Mouse (Mus musculus): ENCODE results near the gene Trim45.
A peak's percentile ranks its signal among the peaks of the same experiment; 100 is the strongest.

DNA sequence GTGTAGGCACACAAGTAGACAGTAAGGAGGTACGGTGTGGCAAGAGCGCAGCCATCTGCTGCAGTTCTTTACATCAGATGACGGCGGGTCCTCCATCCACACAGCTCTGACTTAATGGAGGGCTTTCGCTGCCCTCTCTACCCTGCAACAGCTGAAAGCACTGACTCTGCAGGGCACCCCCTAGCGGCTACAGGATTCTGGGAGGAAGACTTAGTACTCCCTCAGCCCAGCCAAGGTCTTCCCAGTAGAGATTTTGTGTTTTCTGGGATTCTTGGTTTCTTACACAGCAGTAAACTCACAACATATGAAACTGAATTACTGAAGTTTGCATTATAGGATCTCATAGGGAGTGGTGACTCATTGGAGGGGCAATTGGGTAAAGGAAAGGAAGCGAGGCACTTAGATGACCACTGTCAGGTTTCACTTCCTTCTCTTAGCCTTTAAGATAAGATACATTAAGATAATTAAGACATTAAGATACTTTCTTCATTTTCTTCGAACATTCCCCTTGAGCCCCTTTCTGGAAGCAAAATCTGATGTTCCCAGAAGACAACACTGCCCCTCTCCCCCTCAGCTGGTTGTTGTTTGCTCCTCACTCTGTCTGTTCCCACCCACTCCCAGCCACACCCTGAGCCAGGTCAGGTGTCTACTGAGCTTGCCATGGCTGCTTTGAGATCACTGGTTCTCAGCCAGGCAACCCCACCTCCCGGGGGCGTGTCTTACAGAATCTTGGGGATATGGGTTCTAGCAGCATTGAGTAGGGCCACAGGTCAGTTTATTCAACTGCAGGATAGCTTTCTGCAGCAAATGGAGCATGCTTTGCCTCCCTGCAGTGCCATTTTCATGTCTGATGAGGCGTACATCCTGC is 10.3 kb downstream of the Trim45 start:
- TF ChIP-seq CTCF (IDR thresholded peaks at IDR 0.05; ENCODE audit: low read depth), result peak; percentile 58
- no peak for TF ChIP-seq EP300 (optimal IDR thresholded peaks at IDR 0.05)
